Comparison of ENCODE assay signal across 9 mouse cellular contexts in genomic region chr13:58177511-58178208, GRCm38 (mm10). TPM values are rescaled to one million over a fixed set of nuclear protein-coding genes. Genes with fewer than 3 reads are reported as not detected.
DNase-seq lines count a peak whose midpoint lies in the region; ATAC-seq lines count a peak whose summit lies in the region.
"Had no signal": no experiment of that assay in that cellular context is flagged by ENCODE, and none has a peak within 500 bp of the region (broad histone marks: within the 10 kb centered on the region; RNA-seq: fewer than 3 reads in every experiment).

No protein-coding gene starts in this region.

- no peak overlapping the region for H3K4me2 ChIP-seq in forebrain, embryonic 16.5 days (ENCODE audit: low read length)
- H3K4me2 ChIP-seq: lung, embryonic 14.5 days had no signal

- H3K4me3 ChIP-seq in forebrain, embryonic 16.5 days (replicated peaks; ENCODE audit: low read length), result no peak overlapping the region

- H3K27me3 ChIP-seq in forebrain, embryonic 16.5 days (replicated peaks; ENCODE audit: control insufficient read depth, insufficient read depth, low read length), result no peaks in the 10 kb centered on the region

- no peaks in the 10 kb centered on the region for H3K4me1 ChIP-seq in forebrain, embryonic 16.5 days (replicated peaks; ENCODE audit: control insufficient read depth, insufficient read depth, low read length)

- no peaks in the 10 kb centered on the region for H3K9me3 ChIP-seq in forebrain, embryonic 16.5 days (ENCODE audit: control insufficient read depth, low read length)

- no peak for ATAC-seq in forebrain, embryonic 16.5 days

- 88% methylated on average over 9 of the region's 9 CpGs for WGBS in forebrain, embryonic 16.5 days

- no peak overlapping the region for H3K9ac ChIP-seq in forebrain, embryonic 16.5 days (replicated peaks; ENCODE audit: low read depth, low read length)
- H3K9ac ChIP-seq: lung, embryonic 14.5 days had no signal

- peak; percentile 99 to 100 for DNase-seq in spleen, adult 18-20 months
- DNase-seq in spleen, adult 12 weeks (ENCODE audit: low spot score), result no peak
- DNase-seq in frontal cortex, postnatal 10 days (ENCODE audit: low spot score in 2 of 2), result peak; percentile 100
- peak; percentile 99 to 100 for DNase-seq in kidney, postnatal 25 days
- DNase-seq in lung, postnatal 10 days, result peak; percentile 98
- peak; percentile 100 for DNase-seq in thymus, postnatal 10 days (ENCODE audit: low spot score in 2 of 2)
- no peak for DNase-seq in embryo, embryonic 9.5 days (ENCODE audit: extremely low spot score)
- DNase-seq: lung, embryonic 14.5 days had no signal

- H3K27ac ChIP-seq in forebrain, embryonic 16.5 days (ENCODE audit: low read length), result no peak overlapping the region

- H3K36me3 ChIP-seq in forebrain, embryonic 16.5 days (ENCODE audit: control insufficient read depth, insufficient read depth), result peaks cover 7% of the 10 kb centered on the region

RNA-seq across cellular contexts. Expression of gene Idnk, which starts 20.2 kb away (rescaled TPM):
- 59.0 and 60.0 TPM in 2 replicates for polyA plus RNA-seq in forebrain, embryonic 16.5 days (2015; fragmentation: Nextera tagmentation; extraction: Ambion mirVana)

RNA-seq across cellular contexts. Expression of gene Ubqln1, which starts 37.8 kb away (rescaled TPM):
- polyA plus RNA-seq in forebrain, embryonic 16.5 days (2015; fragmentation: Nextera tagmentation; extraction: Ambion mirVana), result 142 and 160 TPM in 2 replicates

RNA-seq across cellular contexts. Expression of gene Hnrnpa0, which starts 49.3 kb away (rescaled TPM):
- polyA plus RNA-seq in forebrain, embryonic 16.5 days (2015; fragmentation: Nextera tagmentation; extraction: Ambion mirVana), result 49.8 and 50.9 TPM in 2 replicates

Comparison
In these comparisons a context has a peak if more than half of its experiments do, and no peak if none do; other contexts are left out.
1. DNase-seq: peak in spleen, adult 18-20 months (2 of 2), frontal cortex, postnatal 10 days (2 of 2), kidney, postnatal 25 days (2 of 2), lung, postnatal 10 days (single experiment) and thymus, postnatal 10 days (2 of 2); none in spleen, adult 12 weeks (single experiment) and embryo, embryonic 9.5 days (single experiment).